Comparison of ENCODE assay signal across 8 mouse cellular contexts in the genomic region with DNA sequence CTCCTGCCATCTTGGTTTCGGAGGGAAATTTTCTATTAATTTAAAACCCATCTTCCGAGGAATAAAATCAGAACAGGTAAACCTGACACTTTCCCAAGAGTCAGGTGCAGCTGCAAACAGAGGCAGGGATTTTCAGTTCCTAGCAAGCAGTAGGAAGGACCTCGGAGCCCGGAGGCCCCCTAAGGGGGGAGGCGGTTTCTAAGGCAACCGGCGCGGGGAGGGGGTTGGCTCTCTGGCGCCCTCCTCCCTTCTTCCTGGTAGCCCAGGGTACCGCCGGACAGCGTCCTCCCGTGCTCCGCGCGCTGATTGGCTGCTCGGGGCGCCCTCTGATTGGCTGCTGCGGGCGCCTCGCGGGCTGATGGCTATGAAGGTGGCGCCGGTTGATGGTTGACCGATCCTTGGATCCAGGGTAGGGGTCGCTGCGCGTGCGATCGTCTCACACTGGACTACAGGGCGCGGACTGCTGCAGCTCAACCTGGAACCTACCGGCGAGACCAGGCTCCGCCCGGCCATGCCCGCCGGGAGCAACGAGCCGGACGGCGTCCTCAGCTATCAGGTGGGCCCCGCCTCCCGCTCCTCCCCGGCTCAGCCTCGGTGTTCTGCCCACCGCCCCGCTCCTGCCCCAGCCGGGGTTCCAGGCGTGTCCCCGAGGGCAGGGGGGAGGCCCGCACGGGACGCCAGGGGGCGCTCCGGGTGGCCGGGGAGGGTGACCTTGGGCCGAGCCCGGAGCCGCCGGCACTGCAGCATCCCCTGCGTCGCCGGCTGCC. TPM values are rescaled to one million over a fixed set of nuclear protein-coding genes. Genes with fewer than 3 reads are reported as not detected.
DNase-seq lines count a peak whose midpoint lies in the region; ATAC-seq lines count a peak whose summit lies in the region.

A gene (plus strand): TSS at position 329 of the 767 bp plus-strand sequence.

- H3K27ac ChIP-seq in embryonic facial prominence, embryonic 10.5 days (replicated peaks): peak within 1 kb of the TSS; percentile 85
- peak within 1 kb of the TSS; percentile 89 for H3K27ac ChIP-seq in limb, embryonic 10.5 days
- H3K27ac ChIP-seq in midbrain, embryonic 12.5 days (replicated peaks): peak within 1 kb of the TSS; percentile 89

- H3K27me3 ChIP-seq in embryonic facial prominence, embryonic 10.5 days (replicated peaks; ENCODE audit: low read depth, poor library complexity, severe bottlenecking): peaks cover 11% of the 10 kb centered on the region
- H3K27me3 ChIP-seq in limb, embryonic 10.5 days (ENCODE audit: low read depth, poor library complexity, severe bottlenecking): peaks cover 24% of the 10 kb centered on the region
- H3K27me3 ChIP-seq in midbrain, embryonic 12.5 days: peaks cover 4% of the 10 kb centered on the region; the same call in 1 of the 2 replicates

- WGBS in embryonic facial prominence, embryonic 10.5 days: under 1% methylated on average over 64 of the region's 64 CpGs
- under 1% methylated on average over 64 of the region's 64 CpGs for whole genome bisulfite sequencing in limb, embryonic 10.5 days
- WGBS in midbrain, embryonic 12.5 days: under 1% methylated on average over 59 of the region's 64 CpGs

- H3K9me3 ChIP-seq in embryonic facial prominence, embryonic 10.5 days: no peaks in the 10 kb centered on the region
- H3K9me3 ChIP-seq in limb, embryonic 10.5 days (replicated peaks): no peaks in the 10 kb centered on the region
- H3K9me3 ChIP-seq in midbrain, embryonic 12.5 days: no peaks in the 10 kb centered on the region

- no peaks in the 10 kb centered on the region; the same call in 1 of the 2 replicates for H3K36me3 ChIP-seq in embryonic facial prominence, embryonic 10.5 days (replicated peaks)
- H3K36me3 ChIP-seq in limb, embryonic 10.5 days: no peaks in the 10 kb centered on the region
- H3K36me3 ChIP-seq in midbrain, embryonic 12.5 days: no peaks in the 10 kb centered on the region

- DNase-seq in adrenal gland, adult 2 months: peak; percentile 93
- peak; percentile 98 for DNase-seq in embryonic facial prominence, embryonic 10.5 days (ENCODE audit: low spot score)
- peak; percentile 93 for DNase-seq in kidney, adult 11 months
- DNase-seq in limb, embryonic 10.5 days (ENCODE audit: low spot score): peak; percentile 95
- DNase-seq in skeletal muscle tissue, adult 2 months (ENCODE audit: low read depth, low spot score): peak; percentile 51
- no peak for DNase-seq in c-Kit-positive CD71-positive TER-119-positive erythroid progenitor cells, embryonic 14.5 days (ENCODE audit: low spot score)

- peaks cover 36% of the 10 kb centered on the region for H3K4me1 ChIP-seq in embryonic facial prominence, embryonic 10.5 days
- H3K4me1 ChIP-seq in limb, embryonic 10.5 days: peaks cover 32% of the 10 kb centered on the region
- peaks cover 21% of the 10 kb centered on the region for H3K4me1 ChIP-seq in midbrain, embryonic 12.5 days

- H3K9ac ChIP-seq in midbrain, embryonic 12.5 days (replicated peaks): peak within 1 kb of the TSS; percentile 75

- peak; percentile 81 for ATAC-seq in granulocyte monocyte progenitor cell, adult 5-6 weeks (replicated peaks; ENCODE audit: poor library complexity, severe bottlenecking)
- ATAC-seq in midbrain, embryonic 12.5 days (ENCODE audit: low FRiP score, low read depth): peak; percentile 97

- H3K4me3 ChIP-seq in embryonic facial prominence, embryonic 10.5 days: peak within 1 kb of the TSS; percentile 74
- H3K4me3 ChIP-seq in limb, embryonic 10.5 days: peak within 1 kb of the TSS; percentile 69
- peak within 1 kb of the TSS; percentile 79 for H3K4me3 ChIP-seq in midbrain, embryonic 12.5 days

- H3K4me2 ChIP-seq in midbrain, embryonic 12.5 days (replicated peaks): peak within 1 kb of the TSS; percentile 82

RNA-seq across cellular contexts. Expression of the gene that starts here (rescaled TPM):
- 1 to 10 TPM; 5.0 to 7.5 TPM for total RNA-seq in adrenal gland, adult 2 months (2021)
- polyA plus RNA-seq in adrenal gland, adult 2 months (2012; rRNA removed): 1.5 and 1.8 TPM in 2 replicates
- 9.0 and 10.2 TPM in 2 replicates for polyA plus RNA-seq in embryonic facial prominence, embryonic 10.5 days (2016; fragmentation: Nextera tagmentation; extraction: Ambion mirVana)
- total RNA-seq in granulocyte monocyte progenitor cell, adult 5-6 weeks (2014; fragmentation: Nextera tagmentation): 11.3 and 23.0 TPM in 2 replicates
- 26.9 and 34.5 TPM in 2 replicates for total RNA-seq in granulocyte monocyte progenitor cell, adult 5-6 weeks (2017)
- 7.1 and 9.7 TPM in 2 replicates for polyA plus RNA-seq in limb, embryonic 10.5 days (2016; fragmentation: Nextera tagmentation; extraction: Ambion mirVana)
- polyA plus RNA-seq in midbrain, embryonic 12.5 days (2016; fragmentation: Nextera tagmentation; extraction: Ambion mirVana): 13.1 and 16.0 TPM in 2 replicates
